Mouse (Mus musculus) megakaryocyte, adult 5-6 weeks (primary cell): ENCODE results near the gene Angptl1. TPM values are rescaled to one million over a fixed set of nuclear protein-coding genes. Genes with fewer than 3 reads are reported as not detected.

Experiments used
- ATAC-seq: 2 replicates; pipeline ENCODE4 v1.8.0; 2016; ENCODE audit warnings: mild to moderate bottlenecking, inconsistent platforms; ENCODE audit not compliant: poor library complexity, severe bottlenecking
- total RNA-seq, 2 experiments: library from RNA; stranded (forward) in 1 of 2; stranded (reverse) in 1 of 2; fragments of 153-499, 151-499 nt in 1 of 2; fragments of 221-1000, 200-1000 nt in 1 of 2; gene quantifications; 2 replicates each; pipeline versions ENCODE4 v1.2.3 to v1.2.4; 2015 to 2017

The Angptl1 gene
- total RNA-seq, 2 experiments from 2014 or later, result 0.15 TPM; not detected in 1

DNA sequence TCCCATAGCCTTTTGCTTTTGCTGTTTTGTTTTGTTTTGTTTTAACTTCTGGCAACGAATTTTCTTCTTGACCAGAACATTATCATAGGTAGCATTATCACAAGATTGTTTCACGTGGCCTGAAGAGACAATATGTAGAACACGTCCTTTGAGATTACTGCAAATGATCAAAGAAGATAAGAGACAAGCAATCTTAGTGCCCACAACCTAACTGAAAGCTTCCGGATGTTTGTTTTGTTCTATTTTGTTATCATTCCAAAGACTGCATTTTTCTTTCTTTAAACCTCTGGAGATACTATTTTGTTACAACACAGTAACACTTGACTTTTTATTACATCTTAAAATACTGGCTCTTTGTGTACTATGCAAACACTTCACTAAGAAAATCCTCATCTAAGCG is 31.7 kb downstream of the Angptl1 start:
- ATAC-seq, result no peak

DNA sequence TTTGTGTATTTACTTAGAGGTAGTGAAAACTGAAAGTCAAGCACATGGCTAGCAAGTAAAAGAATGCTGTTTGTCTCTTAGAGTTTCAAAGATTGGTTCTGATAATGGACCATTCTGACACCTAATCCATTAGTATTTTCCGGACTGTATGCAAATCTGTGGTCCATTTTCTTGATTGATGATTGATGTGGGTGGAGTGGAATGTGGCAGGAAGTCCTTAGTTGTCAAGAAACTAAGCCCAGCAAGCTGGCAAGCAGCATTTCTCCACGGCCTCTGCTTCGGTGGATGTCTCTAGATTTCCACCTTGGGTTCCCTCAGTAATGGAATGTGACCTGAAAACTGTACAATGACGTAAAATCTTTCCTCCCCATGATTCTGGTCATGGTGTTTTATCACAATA is 32.3 kb downstream of the Angptl1 start:
- no peak for ATAC-seq

DNA sequence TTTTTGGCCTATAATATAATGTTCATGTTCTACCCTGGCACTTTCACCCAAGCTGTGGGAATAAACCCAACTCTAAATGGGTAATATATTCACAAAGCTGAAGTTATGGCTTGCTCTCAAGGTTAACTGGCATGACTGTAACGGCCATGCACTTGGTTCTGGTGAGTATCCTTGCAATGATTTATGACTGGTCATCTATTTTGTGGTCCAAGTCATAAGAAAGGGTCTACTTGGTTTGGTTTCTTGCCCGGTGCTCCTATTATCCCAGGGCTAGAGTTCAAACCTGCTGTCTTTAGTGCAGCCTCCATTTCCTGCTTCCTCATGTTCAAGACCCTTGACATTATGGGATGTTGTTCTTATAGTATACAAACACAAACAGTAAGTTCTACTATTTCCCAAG is 46.4 kb downstream of the Angptl1 start:
- ATAC-seq, result no peak

DNA sequence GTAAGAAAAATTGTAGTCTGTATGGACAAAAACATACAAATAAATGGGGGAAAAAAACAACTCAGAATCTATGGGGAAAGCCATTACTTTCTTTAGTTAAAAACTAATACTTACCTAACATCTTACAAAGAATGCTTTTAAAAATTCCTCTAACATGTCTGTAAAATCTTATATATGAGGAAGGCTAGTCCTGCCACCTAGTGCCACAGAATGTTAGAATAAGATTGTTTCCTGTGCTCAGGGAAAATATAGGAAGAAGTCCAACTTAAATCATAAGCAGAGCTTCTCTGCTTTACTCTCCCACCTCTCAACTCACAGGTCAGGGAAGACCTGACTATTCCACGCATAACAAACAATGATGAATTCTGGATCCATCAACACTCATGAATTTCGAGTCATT is 47.5 kb downstream of the Angptl1 start:
- no peak for ATAC-seq

DNA sequence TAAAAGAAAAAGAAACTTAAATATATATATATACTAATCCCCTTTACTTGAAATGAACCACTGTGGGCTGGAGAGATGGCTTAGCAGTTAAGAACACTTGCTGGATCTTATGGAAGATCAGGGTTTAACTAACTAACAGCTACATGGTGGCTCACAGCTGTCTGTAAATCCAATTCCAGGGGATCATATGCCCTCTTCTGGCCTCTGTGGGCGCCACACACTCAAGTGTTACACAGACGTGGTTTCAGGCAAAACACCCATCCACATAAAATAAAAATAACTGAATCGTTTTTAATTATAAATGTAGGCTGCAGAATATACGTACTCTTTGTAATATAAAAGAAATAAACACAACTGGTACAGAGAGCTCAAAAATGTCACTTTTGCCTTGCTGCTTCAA is 50.5 kb downstream of the Angptl1 start:
- no peak for ATAC-seq

DNA sequence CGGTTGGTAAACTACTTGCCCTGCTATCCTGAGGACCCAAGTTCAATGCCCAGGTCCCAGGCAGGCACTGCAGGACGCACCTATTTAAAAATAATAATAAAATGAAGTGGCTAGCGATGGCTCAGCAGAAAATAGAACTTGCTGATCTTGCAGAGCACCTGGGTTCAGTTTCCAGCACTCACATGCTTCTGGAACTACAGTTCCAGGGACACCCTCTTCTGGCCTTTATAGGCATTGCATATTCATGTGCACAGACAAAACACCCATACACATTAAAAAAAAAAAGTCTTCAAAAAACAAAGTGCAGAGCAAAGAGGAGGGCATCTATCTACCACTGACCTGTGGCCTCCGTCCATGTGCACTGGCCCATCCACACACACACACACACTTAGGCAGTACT is 53.2 kb downstream of the Angptl1 start:
- ATAC-seq, result no peak

DNA sequence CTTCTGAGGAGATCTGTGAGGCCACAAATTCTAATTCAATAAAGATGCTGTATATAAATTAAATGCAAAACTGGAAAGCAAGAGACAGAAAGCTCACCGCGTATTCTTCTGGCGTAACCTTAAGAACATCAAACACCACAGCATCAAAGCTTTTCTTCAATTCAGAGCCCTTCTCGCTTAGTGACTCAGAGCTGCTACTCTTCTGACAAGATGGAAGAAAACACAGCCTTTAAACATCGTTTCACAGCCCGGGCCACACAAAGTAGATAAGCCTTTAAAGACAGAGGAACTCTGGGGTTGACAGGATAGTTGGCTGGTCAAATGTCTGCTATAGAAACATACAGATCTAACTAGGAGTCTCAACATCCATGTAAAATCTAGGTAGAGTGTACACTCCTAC is 63.3 kb downstream of the Angptl1 start:
- ATAC-seq, result no peak

DNA sequence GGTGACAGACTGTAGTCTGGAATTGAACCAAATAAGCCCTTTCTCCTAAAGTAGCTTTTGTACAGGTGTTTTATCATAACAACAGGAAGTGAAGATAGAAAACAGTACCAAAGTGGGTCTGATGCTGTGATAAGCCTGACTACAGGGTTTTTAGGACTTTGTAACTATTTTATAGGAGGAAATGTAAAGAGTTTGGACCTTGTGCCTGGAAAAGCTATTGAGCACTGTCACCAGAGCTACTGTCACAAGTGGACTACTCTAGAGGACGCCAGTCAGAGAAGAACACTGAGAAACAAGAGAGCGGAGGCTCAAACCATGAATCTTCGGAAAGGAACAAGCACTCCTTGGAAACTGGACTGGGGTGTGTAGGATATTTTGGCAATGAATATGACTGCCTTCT is 65.5 kb downstream of the Angptl1 start:
- no peak for ATAC-seq

DNA sequence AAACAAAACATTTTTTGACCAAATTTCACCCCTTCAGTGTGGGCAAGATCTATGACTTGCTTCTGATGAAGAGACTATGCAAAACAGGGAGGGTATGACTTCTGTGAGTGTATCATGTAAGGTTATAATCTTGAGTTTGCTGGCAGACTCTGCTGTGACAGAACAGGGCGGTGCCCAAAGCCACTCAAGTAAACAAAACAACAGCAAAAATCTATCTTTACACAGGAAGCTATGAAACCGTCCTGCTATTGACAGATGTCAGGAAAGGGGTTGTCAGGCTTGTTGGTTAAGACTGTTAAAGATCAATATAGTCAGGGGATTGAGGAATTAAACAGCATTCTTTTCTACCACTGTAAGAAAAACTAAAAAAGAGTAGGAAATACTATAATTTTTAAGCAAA is 67.3 kb downstream of the Angptl1 start:
- ATAC-seq, result no peak

DNA sequence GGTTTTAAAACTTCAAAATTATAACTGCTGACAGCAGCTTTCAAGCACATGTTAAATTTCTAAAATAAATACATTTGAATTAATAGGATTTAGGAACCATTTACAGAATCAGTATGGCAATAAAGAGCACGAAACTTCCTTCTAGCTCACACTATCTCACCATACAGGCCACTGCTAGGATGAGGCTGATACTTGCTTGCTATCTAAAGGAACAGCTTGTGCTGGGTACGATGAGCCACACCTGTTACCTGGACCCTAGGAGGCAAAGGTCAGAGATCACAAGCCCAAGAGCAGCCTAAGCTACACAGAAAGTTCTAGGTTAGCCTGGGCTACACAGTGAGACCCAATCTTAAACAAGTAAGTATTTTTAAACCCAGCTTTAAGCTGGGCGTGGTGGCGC is 70.9 kb downstream of the Angptl1 start:
- ATAC-seq, result no peak

DNA sequence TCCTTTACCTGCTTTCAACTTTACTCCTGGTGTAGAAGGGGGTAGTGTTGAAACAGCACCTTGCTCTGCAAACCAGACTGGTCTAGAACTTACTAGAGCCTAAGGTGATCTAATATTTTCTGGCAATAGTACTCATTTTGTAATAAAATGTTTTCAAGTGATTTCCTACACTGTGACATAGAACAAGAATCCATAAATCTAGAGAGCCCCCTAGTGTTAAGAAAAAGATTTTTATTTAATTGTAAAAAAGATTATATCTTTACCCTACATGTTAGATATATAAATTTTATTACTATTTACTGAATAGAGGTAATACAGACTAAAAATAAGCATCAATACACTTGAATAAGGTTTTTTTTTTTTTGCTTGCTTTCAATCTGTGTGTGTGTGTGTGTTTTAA is 71.5 kb downstream of the Angptl1 start:
- ATAC-seq, result no peak

Other genes starting within 250 kb of the Angptl1 start
- 18.4 and 25.5 TPM in 2 replicates for gene Tor3a, start 164.2 kb upstream of the Angptl1 start, total RNA-seq (2015)
- gene Tor3a, start 164.2 kb upstream of the Angptl1 start, total RNA-seq (2017), result 27.2 and 39.1 TPM in 2 replicates
- gene Fam20b, start 119.5 kb upstream of the Angptl1 start, total RNA-seq (2015), result 14.7 and 15.7 TPM in 2 replicates
- gene Fam20b, start 119.5 kb upstream of the Angptl1 start, total RNA-seq (2017), result 37.9 and 41.6 TPM in 2 replicates
- gene Ralgps2, start 101.1 kb downstream of the Angptl1 start, total RNA-seq (2015), result 6.0 and 12.4 TPM in 2 replicates
- 8.9 and 39.4 TPM in 2 replicates for gene Ralgps2, start 101.1 kb downstream of the Angptl1 start, total RNA-seq (2017)